Mouse (Mus musculus) heart, postnatal 0 days (tissue): ENCODE results near the gene Irf2bpl. TPM values are rescaled to one million over a fixed set of nuclear protein-coding genes. Genes with fewer than 3 reads are reported as not detected.

Experiments used
- ATAC-seq: fragments of 200-750 bp; cut with Nextera tagmentation; 2 replicates; pipeline ENCODE4 v1.8.0; 2017; ENCODE audit warnings: low read depth, moderate number of reproducible peaks, moderate library complexity; ENCODE audit not compliant: insufficient read depth
- DNase-seq: peaks from one replicate; pipeline ENCODE4 v3.0.0-alpha.2; 2016; ENCODE audit warnings: low spot score
- H3K27ac ChIP-seq: fragments of 300-500 bp; sonication (generic); 2 replicates; pipeline ENCODE4 v1.5.1; 2014; ENCODE audit warnings: low read depth, mild to moderate bottlenecking
- H3K27me3 ChIP-seq: fragments of 300-500 bp; sonication (generic); 2 replicates; pipeline ENCODE4 v1.6.1; 2014; ENCODE audit warnings: low read length, mixed read lengths; ENCODE audit not compliant: control insufficient read depth, insufficient read depth
- H3K36me3 ChIP-seq: fragments of 300-500 bp; sonication (generic); replicated peaks from 2 replicates; pipeline ENCODE4 v1.6.1; 2014; ENCODE audit warnings: low read length, mixed read lengths; ENCODE audit not compliant: control insufficient read depth, insufficient read depth
- H3K4me1 ChIP-seq: fragments of 300-500 bp; sonication (generic); 2 replicates; pipeline ENCODE4 v1.6.1; 2014; ENCODE audit warnings: antibody characterized with exemption; ENCODE audit not compliant: control insufficient read depth, insufficient read depth
- H3K4me2 ChIP-seq: fragments of 300-500 bp; sonication (generic); 2 replicates; pipeline ENCODE4 v1.6.1; 2014; ENCODE audit warnings: low read depth, mild to moderate bottlenecking, low read length, moderate library complexity
- H3K4me3 ChIP-seq: fragments of 300-500 bp; sonication (generic); 2 replicates; pipeline ENCODE4 v1.5.1; 2014; ENCODE audit warnings: low read depth, low read length
- H3K9ac ChIP-seq: fragments of 300-500 bp; sonication (generic); replicated peaks from 2 replicates; pipeline ENCODE4 v1.6.1; 2014; ENCODE audit warnings: low read depth, low read length, mixed read lengths
- H3K9me3 ChIP-seq: fragments of 300-500 bp; sonication (generic); replicated peaks from 2 replicates; pipeline ENCODE4 v1.6.1; 2016; ENCODE audit warnings: low read length; ENCODE audit not compliant: control insufficient read depth
- CTCF ChIP-seq: IDR thresholded peaks from 2 replicates; pipeline ENCODE4 v1.5.1; 2016; ENCODE audit warnings: antibody characterized with exemption, control low read depth, low read depth
- EP300 ChIP-seq: IDR thresholded peaks from 2 replicates; pipeline ENCODE4 v1.6.1; 2016; ENCODE audit warnings: antibody characterized with exemption, low read depth
- WGBS: fragments of 180-500 bp; shearing (Covaris S2); extraction: QIAGEN DNeasy Blood & Tissue Kit; methylation state at CpG from one replicate; pipeline ENCODE4 v1.1.7; 2014; 5-methylcytosine and 5-hydroxymethylcytosine counted together
- polyA plus RNA-seq: library from polyadenylated mRNA; unstranded; fragments of >200 nt; fragmentation: Nextera tagmentation; extraction: Ambion mirVana; gene quantifications from 2 replicates; pipeline ENCODE4 v1.2.1, GENCODE M21; 2015
- total RNA-seq: library from RNA; depleted of rRNA; stranded (reverse); fragments of >200 nt; gene quantifications from 2 replicates; pipeline ENCODE4 v1.2.3, GENCODE M21; 2014; ENCODE audit warnings: low replicate concordance

Irf2bpl gene
- total and polyA plus RNA-seq, 2 experiments from 2014 or later, result 30.0 to 74.0 TPM

DNA sequence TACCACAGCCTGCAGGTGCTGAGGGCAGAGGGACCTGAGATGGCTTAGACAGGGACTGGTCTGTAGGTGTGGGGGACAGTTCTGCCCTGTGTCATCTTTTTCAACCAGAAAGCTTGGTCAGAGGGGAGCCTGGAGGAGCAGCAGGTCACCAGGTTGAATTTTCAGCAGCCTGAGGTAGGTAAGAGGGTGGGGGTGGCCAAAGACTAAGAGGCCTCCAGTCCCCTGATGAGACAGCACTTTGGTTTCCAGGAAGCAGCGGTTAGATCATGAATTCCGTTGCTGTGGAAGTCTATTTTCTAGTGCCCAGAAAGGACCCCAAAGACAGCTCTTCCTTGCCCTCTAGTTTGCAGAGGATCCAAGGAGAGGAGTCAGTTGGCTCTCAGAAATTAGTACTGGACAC is 29.8 kb upstream of the Irf2bpl start:
- H3K4me3 ChIP-seq, result no peak overlapping the region
- ATAC-seq (no peak), DNase-seq (no peak)
- WGBS, result 36% methylated on average over 2 of the region's 2 CpGs
- no peaks in the 10 kb centered on the region for H3K36me3 ChIP-seq
- H3K4me2 ChIP-seq, result no peak overlapping the region
- no peaks in the 10 kb centered on the region for H3K27me3 ChIP-seq
- peaks cover 24% of the 10 kb centered on the region for H3K4me1 ChIP-seq
- H3K9me3 ChIP-seq, result no peaks in the 10 kb centered on the region
- no peak overlapping the region for H3K27ac ChIP-seq
- H3K9ac ChIP-seq, result no peak overlapping the region; the same call in 1 of the 2 replicates
- TF ChIP-seq CTCF, result no peak
- no peak for TF ChIP-seq EP300

DNA sequence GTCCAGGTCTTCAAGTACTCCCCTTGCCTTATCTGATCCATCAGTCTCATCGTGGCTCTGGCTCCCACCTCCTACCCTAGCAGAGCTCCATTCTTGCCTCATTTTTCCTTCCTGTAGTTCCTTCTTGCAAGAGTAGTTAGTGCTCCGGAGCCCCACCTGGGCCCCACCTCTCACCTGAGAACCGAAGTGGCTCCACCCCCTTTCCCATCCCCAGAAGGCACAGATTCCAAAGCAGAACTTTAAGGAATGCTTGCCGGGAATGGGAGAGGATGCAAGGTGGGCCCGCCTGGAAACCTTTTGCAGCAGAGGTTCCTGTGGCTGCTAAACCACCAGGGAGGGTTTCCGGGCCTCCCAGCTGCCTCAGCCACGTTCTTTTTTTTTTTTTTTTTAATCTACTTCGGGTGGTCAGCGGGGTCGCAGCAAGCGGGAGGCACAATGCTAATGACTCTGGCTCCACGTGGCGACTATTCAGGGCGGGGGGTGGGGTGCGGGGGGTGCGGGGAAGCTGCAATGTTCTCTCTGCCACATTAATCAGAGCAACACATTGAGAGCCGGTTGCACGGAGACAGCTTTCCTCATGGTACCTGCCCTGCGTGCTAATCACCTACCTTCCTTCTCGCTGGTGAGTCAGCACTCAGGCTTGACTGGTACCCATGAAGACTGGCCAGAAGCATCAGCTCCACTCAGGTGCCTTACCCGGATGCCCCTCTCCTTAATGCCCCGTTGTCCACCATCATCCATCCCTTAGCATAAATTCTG is 27.9 kb upstream of the Irf2bpl start:
- DNase-seq, result no peak
- ATAC-seq, result no peak
- Histone ChIP-seq H3K36me3 (no peaks in the 10 kb centered on the region), H3K27ac (no peak overlapping the region), H3K9ac (no peak overlapping the region), H3K4me1 (peaks cover 11% of the 10 kb centered on the region; the same call in 1 of the 2 replicates), H3K27me3 (no peaks in the 10 kb centered on the region), H3K4me2 (no peak overlapping the region), H3K4me3 (no peak overlapping the region), H3K9me3 (no peaks in the 10 kb centered on the region)
- TF ChIP-seq CTCF (no peak), EP300 (no peak)
- WGBS, result 11% methylated on average over 22 of the region's 22 CpGs

DNA sequence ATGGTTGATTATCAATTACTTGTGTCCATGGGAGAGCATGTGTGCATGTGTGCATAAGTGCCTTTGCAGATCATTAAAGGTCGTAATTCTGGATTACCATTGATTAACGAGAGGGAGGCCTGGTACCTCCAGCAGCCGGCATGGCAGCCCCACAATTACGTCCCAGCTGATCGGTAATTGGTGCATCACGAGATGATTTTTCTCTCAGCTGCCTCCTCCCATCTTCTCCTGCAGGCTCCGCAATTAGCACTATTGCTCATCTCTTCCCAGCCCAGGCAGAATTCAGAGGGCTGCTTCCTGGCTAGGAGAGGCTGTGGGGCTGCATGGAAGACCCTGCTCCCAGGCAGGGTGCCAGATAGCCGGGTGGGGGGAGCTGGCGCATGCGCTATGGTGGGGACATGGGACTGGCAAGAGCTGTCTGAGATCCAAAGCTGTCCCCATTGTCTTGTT is 26.9 kb upstream of the Irf2bpl start:
- 55% methylated on average over 10 of the region's 10 CpGs for WGBS

DNA sequence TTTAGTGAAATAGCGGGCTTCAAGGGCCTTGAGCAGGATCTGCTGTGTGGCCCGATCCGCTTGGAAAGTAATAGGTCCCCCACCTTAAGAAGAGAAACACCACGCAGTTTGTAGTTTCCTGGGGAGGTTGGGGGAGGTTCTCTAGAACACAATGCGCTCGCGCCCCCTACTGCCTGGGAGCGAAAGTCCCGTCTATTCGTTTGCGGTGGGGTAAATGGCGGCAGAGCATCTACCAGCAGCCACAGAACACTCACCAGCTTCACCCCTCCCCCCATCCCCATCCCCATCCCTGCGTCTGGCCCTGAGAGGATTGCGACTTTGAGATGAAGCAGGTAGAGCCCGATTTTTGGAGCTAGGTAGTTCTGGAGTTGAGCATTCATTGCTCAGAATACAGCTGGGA is 21.8 kb upstream of the Irf2bpl start:
- Histone ChIP-seq H3K27ac (no peak overlapping the region), H3K36me3 (no peaks in the 10 kb centered on the region), H3K4me2 (no peak overlapping the region), H3K9me3 (no peaks in the 10 kb centered on the region), H3K4me3 (no peak overlapping the region), H3K9ac (no peak overlapping the region), H3K27me3 (no peaks in the 10 kb centered on the region), H3K4me1 (peaks cover 4% of the 10 kb centered on the region; the same call in 1 of the 2 replicates)
- 1% methylated on average over 15 of the region's 15 CpGs for WGBS
- TF ChIP-seq EP300 (peak; percentile 57; the same call in 1 of the 2 replicates), CTCF (peak; percentile 87)
- peak; percentile 67 for ATAC-seq
- DNase-seq, result peak; percentile 84

More for the DNA sequence above, 26.9 kb upstream of the Irf2bpl start:
- TF ChIP-seq EP300 (no peak), CTCF (no peak)
- H3K4me1 ChIP-seq, result peaks cover 11% of the 10 kb centered on the region; the same call in 1 of the 2 replicates
- H3K4me2 ChIP-seq, result no peak overlapping the region
- H3K36me3 ChIP-seq, result no peaks in the 10 kb centered on the region
- no peaks in the 10 kb centered on the region for H3K9me3 ChIP-seq
- DNase-seq (no peak), ATAC-seq (no peak; the same call in 1 of the 2 replicates)
- H3K9ac ChIP-seq, result no peak overlapping the region
- no peaks in the 10 kb centered on the region for H3K27me3 ChIP-seq
- H3K27ac ChIP-seq, result no peak overlapping the region
- no peak overlapping the region for H3K4me3 ChIP-seq

DNA sequence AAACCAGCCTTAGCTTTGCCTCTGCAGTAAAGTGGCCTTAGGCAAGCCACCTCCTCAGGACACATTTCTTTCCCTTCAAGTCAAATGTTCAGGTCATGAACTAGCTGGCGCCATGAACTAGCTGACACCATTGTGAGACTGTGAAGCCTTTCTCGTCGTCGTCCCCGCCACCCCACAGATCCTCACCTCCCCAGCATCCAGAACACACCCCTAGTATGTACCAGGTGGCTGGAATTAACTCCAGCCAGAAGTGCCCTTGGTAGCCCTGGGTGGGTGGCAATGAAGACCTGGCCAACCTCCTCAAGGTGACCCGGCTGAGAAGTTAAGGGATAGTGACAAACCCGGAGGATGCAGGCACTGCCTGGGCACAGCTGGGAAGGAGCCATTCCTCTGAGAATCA is 21.3 kb upstream of the Irf2bpl start:
- no peak for TF ChIP-seq CTCF
- no peak for TF ChIP-seq EP300
- 55% methylated on average over 7 of the region's 7 CpGs for WGBS
- H3K27me3 ChIP-seq, result no peaks in the 10 kb centered on the region
- DNase-seq (no peak), ATAC-seq (peak; percentile 22; the same call in 1 of the 2 replicates)
- H3K4me1 ChIP-seq, result peaks cover 4% of the 10 kb centered on the region; the same call in 1 of the 2 replicates
- H3K36me3 ChIP-seq, result no peaks in the 10 kb centered on the region
- 0 out of 2 replicates have a peak overlapping the region, but pooled peaks have one; percentile 8 for H3K27ac ChIP-seq
- no peak overlapping the region for H3K9ac ChIP-seq
- no peak overlapping the region for H3K4me2 ChIP-seq
- H3K9me3 ChIP-seq, result no peaks in the 10 kb centered on the region
- no peak overlapping the region for H3K4me3 ChIP-seq
